Mouse (Mus musculus): ENCODE data around the gene Hist1h3g. TPM values are rescaled to one million over a fixed set of nuclear protein-coding genes. Genes with fewer than 3 reads are reported as not detected.

Hist1h3g gene
- total and polyA plus RNA-seq, 3 experiments: 5.2 to 441 TPM; not detected in 1

GRCm38 (mm10) chr13:23530901-23531875 is 4.0 kb upstream of the Hist1h3g start, which contains the start of gene Hist1h4h:
Gene Hist1h4h (plus strand): TSS chr13:23531050.
- peaks cover 0 to 23% of the 10 kb centered on the region in 2 experiments; a peak in 2 of 4 replicates for H3K36me3 ChIP-seq (ENCODE audit: control insufficient read depth in 1 of 2, insufficient read depth in 2 of 2, low read length in 2 of 2)
- H3K79me2 ChIP-seq (ENCODE audit: control insufficient read depth, insufficient read depth, low read length, poor library complexity): peaks cover 4% of the 10 kb centered on the region; the same call in 1 of the 2 replicates
- H3K4me3 ChIP-seq (ENCODE audit: control insufficient read depth in 1 of 2, insufficient read depth in 1 of 2, low read depth in 2 of 2, low read length in 2 of 2): peak within 1 kb of the TSS; percentile 50 to 81
- H3K27ac ChIP-seq (ENCODE audit: control insufficient read depth, low read depth, low read length): peak within 1 kb of the TSS; percentile 100
- peak; percentile 98 for DNase-seq (ENCODE audit: low read depth, low spot score)
- peak within 1 kb of the TSS; percentile 94 for H3K9ac ChIP-seq (ENCODE audit: control insufficient read depth, low read depth, low read length, poor library complexity, severe bottlenecking)
- TF ChIP-seq UBTF (IDR thresholded peaks at IDR 0.05; ENCODE audit: borderline replicate concordance, insufficient read depth, low read depth, low read length): peak; percentile 78; the same call in 1 of the 2 replicates
- TF ChIP-seq POLR2AphosphoS5 (IDR thresholded peaks at IDR 0.05; ENCODE audit: borderline replicate concordance, low read depth, low read length): peak; percentile 98
- peak; percentile 98 for TF ChIP-seq POLR2A (IDR thresholded peaks at IDR 0.05; ENCODE audit: control insufficient read depth in 1 of 2, insufficient read depth in 1 of 2, low read depth in 1 of 2, low read length in 2 of 2, poor library complexity in 1 of 2)
- TF ChIP-seq EP300 (IDR thresholded peaks at IDR 0.05; ENCODE audit: low read depth in 1 of 2, low read length in 2 of 2): no peak
- peak; percentile 99 for TF ChIP-seq TBP (IDR thresholded peaks at IDR 0.05; ENCODE audit: low read depth, low read length)
- H3K9me3 ChIP-seq (replicated peaks; ENCODE audit: insufficient read depth, low read length): no peaks in the 10 kb centered on the region
- no peaks in the 10 kb centered on the region for H3K27me3 ChIP-seq (ENCODE audit: control insufficient read depth in 1 of 2, insufficient read depth in 2 of 2, low read length in 2 of 2)
- peaks cover 0 to 6% of the 10 kb centered on the region in 2 experiments; a peak in 2 of 4 replicates for H3K4me1 ChIP-seq (ENCODE audit: control insufficient read depth in 1 of 2, insufficient read depth in 2 of 2, low read length in 2 of 2)

GRCm38 (mm10) chr13:23532262-23533075 is 2.8 kb upstream of the Hist1h3g start:
- H3K36me3 ChIP-seq (ENCODE audit: control insufficient read depth in 1 of 2, insufficient read depth in 2 of 2, low read length in 2 of 2): peaks cover 0 to 29% of the 10 kb centered on the region in 2 experiments; a peak in 2 of 4 replicates

More at GRCm38 (mm10) chr13:23532262-23533075, 2.8 kb upstream of the Hist1h3g start:
- Histone ChIP-seq H3K9me3 (replicated peaks; ENCODE audit: insufficient read depth, low read length) (no peaks in the 10 kb centered on the region), H3K9ac (ENCODE audit: control insufficient read depth, low read depth, low read length, poor library complexity, severe bottlenecking) (peak overlapping the region; percentile 84), H3K27ac (ENCODE audit: control insufficient read depth, low read depth, low read length) (peak overlapping the region; percentile 100), H3K79me2 (ENCODE audit: control insufficient read depth, insufficient read depth, low read length, poor library complexity) (peaks cover 4% of the 10 kb centered on the region; the same call in 1 of the 2 replicates), H3K4me3 (ENCODE audit: control insufficient read depth in 1 of 2, insufficient read depth in 1 of 2, low read depth in 2 of 2, low read length in 2 of 2) (peak overlapping the region; percentile 12 to 51), H3K4me1 (ENCODE audit: control insufficient read depth in 1 of 2, insufficient read depth in 2 of 2, low read length in 2 of 2) (peaks cover 0 to 4% of the 10 kb centered on the region in 2 experiments; a peak in 2 of 4 replicates), H3K27me3 (ENCODE audit: control insufficient read depth in 1 of 2, insufficient read depth in 2 of 2, low read length in 2 of 2) (no peaks in the 10 kb centered on the region)
- TF ChIP-seq SMC3 (IDR thresholded peaks at IDR 0.05; ENCODE audit: low read depth, low read length): no peak
- TF ChIP-seq RCOR1 (IDR thresholded peaks at IDR 0.05; ENCODE audit: low read depth, low read length): no peak
- no peak for TF ChIP-seq GATA1 (IDR thresholded peaks at IDR 0.05; ENCODE audit: low read depth, low read length)
- TF ChIP-seq NELFE (IDR thresholded peaks at IDR 0.05; ENCODE audit: low read depth, low read length): no peak
- TF ChIP-seq SIN3A (IDR thresholded peaks at IDR 0.05; ENCODE audit: low read length): no peak
- no peak for TF ChIP-seq MAFK (IDR thresholded peaks at IDR 0.05; ENCODE audit: borderline replicate concordance, low read depth, low read length)
- TF ChIP-seq USF1 (IDR thresholded peaks at IDR 0.05; ENCODE audit: low read depth, low read length): no peak
- TF ChIP-seq NRF1 (IDR thresholded peaks at IDR 0.05; ENCODE audit: insufficient read depth, low read depth, low read length, poor library complexity, severe bottlenecking): no peak
- no peak for TF ChIP-seq E2F4 (IDR thresholded peaks at IDR 0.05; ENCODE audit: borderline replicate concordance, low read depth, low read length)
- no peak for TF ChIP-seq ETS1 (IDR thresholded peaks at IDR 0.05; ENCODE audit: low read depth, low read length)
- TF ChIP-seq BHLHE40 (IDR thresholded peaks at IDR 0.05; ENCODE audit: borderline replicate concordance, low read depth, low read length): no peak
- no peak for TF ChIP-seq MAZ (IDR thresholded peaks at IDR 0.05; ENCODE audit: low read depth, low read length)
- TF ChIP-seq ZMIZ1 (IDR thresholded peaks at IDR 0.05; ENCODE audit: low read depth, low read length): no peak
- no peak for TF ChIP-seq GABPA (IDR thresholded peaks at IDR 0.05; ENCODE audit: low read depth, low read length)
- peak; percentile 78 for DNase-seq (ENCODE audit: low read depth, low spot score)

All from MEL (cell line).